ENCODE assay signal across 9 mouse cellular contexts in genomic region chr11:17352148-17353130, GRCm38 (mm10).
A peak's percentile ranks its signal among the peaks of the same experiment; 100 is the strongest.
DNase-seq lines count a peak whose midpoint lies in the region; ATAC-seq lines count a peak whose summit lies in the region.
"Had no signal": no experiment of that assay in that cellular context is flagged by ENCODE, and none has a peak within 500 bp of the region (broad histone marks: within the 10 kb centered on the region; RNA-seq: fewer than 3 reads in every experiment).

No protein-coding gene starts in this region.

- H3K9ac ChIP-seq in forebrain, embryonic 15.5 days (replicated peaks) = no peak overlapping the region
- H3K9ac ChIP-seq in kidney, embryonic 15.5 days = no peak overlapping the region
- H3K9ac ChIP-seq in neural tube, embryonic 14.5 days (replicated peaks; ENCODE audit: low read depth, low read length) = no peak overlapping the region
- H3K9ac ChIP-seq: limb, embryonic 15.5 days had no signal

- H3K27ac ChIP-seq in forebrain, embryonic 15.5 days (replicated peaks) = no peak overlapping the region
- H3K27ac ChIP-seq in kidney, embryonic 15.5 days = no peak overlapping the region
- H3K27ac ChIP-seq in neural tube, embryonic 14.5 days (ENCODE audit: low read depth, low read length) = no peak overlapping the region
- H3K27ac ChIP-seq: kidney, postnatal 0 days; limb, embryonic 15.5 days had no signal

- no peak overlapping the region for H3K4me3 ChIP-seq in forebrain, embryonic 15.5 days
- no peak overlapping the region for H3K4me3 ChIP-seq in kidney, embryonic 15.5 days (replicated peaks)
- H3K4me3 ChIP-seq in neural tube, embryonic 14.5 days (ENCODE audit: low read depth, low read length) = no peak overlapping the region
- H3K4me3 ChIP-seq: limb, embryonic 15.5 days had no signal

- no peaks in the 10 kb centered on the region for H3K27me3 ChIP-seq in forebrain, embryonic 15.5 days
- no peaks in the 10 kb centered on the region for H3K27me3 ChIP-seq in kidney, embryonic 15.5 days
- H3K27me3 ChIP-seq in neural tube, embryonic 14.5 days (ENCODE audit: control insufficient read depth, insufficient read depth, low read length) = no peaks in the 10 kb centered on the region
- H3K27me3 ChIP-seq: limb, embryonic 15.5 days had no signal

- no peaks in the 10 kb centered on the region for H3K36me3 ChIP-seq in forebrain, embryonic 15.5 days
- no peaks in the 10 kb centered on the region for H3K36me3 ChIP-seq in kidney, embryonic 15.5 days
- H3K36me3 ChIP-seq in neural tube, embryonic 14.5 days (ENCODE audit: control insufficient read depth, insufficient read depth, low read length) = no peaks in the 10 kb centered on the region
- H3K36me3 ChIP-seq: limb, embryonic 15.5 days had no signal

- peaks cover 13% of the 10 kb centered on the region for H3K4me1 ChIP-seq in forebrain, embryonic 15.5 days
- H3K4me1 ChIP-seq in kidney, embryonic 15.5 days = no peaks in the 10 kb centered on the region
- peaks cover 10% of the 10 kb centered on the region; the same call in 1 of the 2 replicates for H3K4me1 ChIP-seq in neural tube, embryonic 14.5 days (ENCODE audit: control insufficient read depth, insufficient read depth, low read length)
- H3K4me1 ChIP-seq: limb, embryonic 15.5 days had no signal

- no peak overlapping the region for H3K4me2 ChIP-seq in forebrain, embryonic 15.5 days (replicated peaks)
- no peak overlapping the region for H3K4me2 ChIP-seq in kidney, embryonic 15.5 days
- H3K4me2 ChIP-seq in neural tube, embryonic 14.5 days (ENCODE audit: low read depth, low read length) = no peak overlapping the region
- H3K4me2 ChIP-seq: limb, embryonic 15.5 days had no signal

- no peaks in the 10 kb centered on the region for H3K9me3 ChIP-seq in forebrain, embryonic 15.5 days
- H3K9me3 ChIP-seq in kidney, embryonic 15.5 days (replicated peaks) = no peaks in the 10 kb centered on the region
- no peaks in the 10 kb centered on the region for H3K9me3 ChIP-seq in neural tube, embryonic 14.5 days (ENCODE audit: control insufficient read depth, low read length)
- H3K9me3 ChIP-seq: limb, embryonic 15.5 days had no signal

- peak; percentile 71 for ATAC-seq in forebrain, embryonic 15.5 days (replicated peaks)
- peak; percentile 40; the same call in 1 of the 2 replicates for ATAC-seq in kidney, embryonic 15.5 days (replicated peaks; ENCODE audit: low FRiP score)
- peak; percentile 83 for ATAC-seq in neural tube, embryonic 14.5 days (ENCODE audit: low read depth)

- DNase-seq in layer of hippocampus, adult 11-12 months (ENCODE audit: low spot score) = peak; percentile 5
- DNase-seq in layer of hippocampus, postnatal 25 days (ENCODE audit: extremely low spot score in 1 of 2, low spot score in 1 of 2) = no peak
- DNase-seq in Muller cell, postnatal 12 days (ENCODE audit: inconsistent ontology term) = no peak
- no peak for DNase-seq in adipocyte (ENCODE audit: low spot score)

- 47% methylated on average over 17 of the region's 17 CpGs for WGBS in forebrain, embryonic 15.5 days
- 60% methylated on average over 17 of the region's 17 CpGs for WGBS in kidney, embryonic 15.5 days
- 37% methylated on average over 17 of the region's 17 CpGs for WGBS in neural tube, embryonic 14.5 days
